Mouse (Mus musculus): ENCODE measurements around the gene Krt36. TPM values are rescaled to one million over a fixed set of nuclear protein-coding genes. Genes with fewer than 3 reads are reported as not detected.

The Krt36 gene
- polyA plus RNA-seq (2017; shearing (Covaris generic)): not detected

GRCm38 (mm10) chr11:100105576-100106122 lies at the start of gene Krt36:
Krt36 (minus strand) TSS chr11:100105626.

GRCm38 (mm10) chr11:100148615-100149330 lies 43.3 kb upstream of the Krt36 start, which contains the start of gene Krt19:
Krt19 (minus strand) TSS chr11:100148665.

GRCm38 (mm10) chr11:100135731-100136130 lies 30.3 kb upstream of the Krt36 start, which contains the start of gene Krt15:
Krt15 (minus strand) TSS chr11:100135928.

GRCm38 (mm10) chr11:100121466-100121865 lies 16.0 kb upstream of the Krt36 start, which contains the start of gene Krt13:
Krt13 (minus strand) TSS chr11:100121566.

GRCm38 (mm10) chr11:100096141-100096540 lies 9.3 kb downstream of the Krt36 start, which contains the start of gene Krt35:
Krt35 (minus strand) TSS chr11:100096241.

GRCm38 (mm10) chr11:100087861-100088260 lies 17.6 kb downstream of the Krt36 start, which contains the start of gene Krt32:
Krt32 (minus strand) TSS chr11:100088226.

Other genes starting within 250 kb of the Krt36 start
- gene Gm11568, start 247.7 kb downstream of the Krt36 start, polyA plus RNA-seq (2017; shearing (Covaris generic)): not detected
- gene Gm11559, start 241.2 kb downstream of the Krt36 start, polyA plus RNA-seq (2017; shearing (Covaris generic)): not detected
- not detected for gene Krtap9-1, start 232.2 kb downstream of the Krt36 start, polyA plus RNA-seq (2017; shearing (Covaris generic))
- gene Gm11567, start 226.4 kb downstream of the Krt36 start, polyA plus RNA-seq (2017; shearing (Covaris generic)): not detected
- not detected for gene Krtap31-1, start 197.7 kb downstream of the Krt36 start, polyA plus RNA-seq (2017; shearing (Covaris generic))
- gene Gm11565, start 190.9 kb downstream of the Krt36 start, polyA plus RNA-seq (2017; shearing (Covaris generic)): not detected
- gene Krtap31-2, start 169.3 kb downstream of the Krt36 start, polyA plus RNA-seq (2017; shearing (Covaris generic)): not detected
- not detected for gene Krtap9-5, start 157.2 kb downstream of the Krt36 start, polyA plus RNA-seq (2017; shearing (Covaris generic))
- not detected for gene Krtap29-1, start 126.6 kb downstream of the Krt36 start, polyA plus RNA-seq (2017; shearing (Covaris generic))
- not detected for gene Krtap16-1, start 119.0 kb downstream of the Krt36 start, polyA plus RNA-seq (2017; shearing (Covaris generic))
- not detected for gene Krtap17-1, start 111.6 kb downstream of the Krt36 start, polyA plus RNA-seq (2017; shearing (Covaris generic))
- gene Krt33a, start 89.4 kb downstream of the Krt36 start, polyA plus RNA-seq (2017; shearing (Covaris generic)): not detected
- not detected for gene Krt33b, start 75.8 kb downstream of the Krt36 start, polyA plus RNA-seq (2017; shearing (Covaris generic))
- gene Krt34, start 64.1 kb downstream of the Krt36 start, polyA plus RNA-seq (2017; shearing (Covaris generic)): not detected
- gene Krt31, start 55.1 kb downstream of the Krt36 start, polyA plus RNA-seq (2017; shearing (Covaris generic)): not detected
- not detected for gene Krt32, start 17.4 kb downstream of the Krt36 start, polyA plus RNA-seq (2017; shearing (Covaris generic))
- not detected for gene Krt35, start 9.4 kb downstream of the Krt36 start, polyA plus RNA-seq (2017; shearing (Covaris generic))
- not detected for gene Krt13, start 15.9 kb upstream of the Krt36 start, polyA plus RNA-seq (2017; shearing (Covaris generic))
- gene Krt15, start 30.3 kb upstream of the Krt36 start, polyA plus RNA-seq (2017; shearing (Covaris generic)): not detected
- gene Krt19, start 43.0 kb upstream of the Krt36 start, polyA plus RNA-seq (2017; shearing (Covaris generic)): not detected
- gene Krt9, start 87.6 kb upstream of the Krt36 start, polyA plus RNA-seq (2017; shearing (Covaris generic)): not detected
- gene Krt14, start 101.9 kb upstream of the Krt36 start, polyA plus RNA-seq (2017; shearing (Covaris generic)): not detected
- gene Krt16, start 143.3 kb upstream of the Krt36 start, polyA plus RNA-seq (2017; shearing (Covaris generic)): not detected
- gene Krt17, start 155.4 kb upstream of the Krt36 start, polyA plus RNA-seq (2017; shearing (Covaris generic)): 0.30 TPM
- gene Krt42, start 164.2 kb upstream of the Krt36 start, polyA plus RNA-seq (2017; shearing (Covaris generic)): not detected
- gene Eif1, start 214.3 kb upstream of the Krt36 start, polyA plus RNA-seq (2017; shearing (Covaris generic)): 2,424 TPM
- gene Gast, start 228.8 kb upstream of the Krt36 start, polyA plus RNA-seq (2017; shearing (Covaris generic)): not detected